Mouse (Mus musculus): Measurements from ENCODE around the gene Rcbtb1. TPM values are rescaled to one million over a fixed set of nuclear protein-coding genes. Genes with fewer than 3 reads are reported as not detected.
A peak's percentile ranks its signal among the peaks of the same experiment; 100 is the strongest.

Rcbtb1 gene
- 113 and 115 TPM in 2 replicates for polyA plus RNA-seq (2016; fragmentation: Nextera tagmentation; extraction: Ambion mirVana)

DNA sequence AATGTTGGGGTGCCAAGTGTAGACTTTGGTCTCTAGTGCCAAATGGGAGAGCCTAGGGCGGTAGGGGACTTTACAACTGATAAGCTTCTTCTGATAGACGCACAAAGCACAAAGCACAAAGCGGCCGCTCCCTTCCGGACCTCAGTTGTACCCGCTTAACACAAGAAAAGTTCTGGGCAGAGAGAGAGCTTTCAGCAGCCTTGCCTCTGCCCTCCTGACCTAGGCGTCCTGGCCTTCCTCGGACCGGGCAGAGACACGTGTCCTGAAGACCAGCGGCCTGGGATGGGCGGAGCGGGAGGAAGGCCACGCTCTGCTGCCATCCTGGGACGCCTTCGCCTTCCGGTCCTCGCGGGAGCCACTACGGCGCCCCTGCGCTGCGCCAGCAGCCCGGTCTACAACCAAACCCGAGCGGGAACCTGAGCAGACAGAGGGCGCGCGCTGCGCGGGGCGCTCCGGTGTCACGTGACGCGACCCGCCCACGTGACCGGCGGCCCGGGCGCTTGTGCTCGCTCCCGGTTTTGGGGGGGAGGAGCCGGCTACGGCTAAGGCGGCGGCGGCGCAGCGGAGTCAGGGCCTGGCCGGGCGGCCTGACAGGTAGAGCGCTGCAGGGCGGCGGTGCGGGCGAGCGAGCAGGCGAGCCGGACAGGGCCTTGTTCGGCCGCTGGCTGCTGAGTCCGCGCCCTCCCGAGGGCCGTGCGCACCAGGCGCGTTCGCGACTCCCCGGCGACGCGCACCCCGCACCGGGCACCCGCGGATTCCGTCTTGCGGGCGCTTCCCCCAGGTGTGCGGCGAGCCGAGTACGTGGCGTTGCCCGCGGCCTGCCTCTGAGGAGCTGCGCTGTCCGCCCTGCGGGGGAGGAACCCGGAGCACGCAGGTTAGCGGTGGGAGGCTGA is at the start of gene Rcbtb1:
Gene Rcbtb1 (plus strand): TSS at position 499 of the 893 bp plus-strand sequence.
- Histone ChIP-seq H3K27ac (peak within 1 kb of the TSS; percentile 98), H3K4me3 (replicated peaks) (peak within 1 kb of the TSS; percentile 82), H3K27me3 (no peaks in the 10 kb centered on the region), H3K9ac (replicated peaks) (peak within 1 kb of the TSS; percentile 96), H3K36me3 (no peaks in the 10 kb centered on the region), H3K9me3 (no peaks in the 10 kb centered on the region), H3K4me2 (peak within 1 kb of the TSS; percentile 71), H3K4me1 (replicated peaks) (peaks cover 32% of the 10 kb centered on the region)
- ATAC-seq (ENCODE audit: insufficient number of reproducible peaks, insufficient read depth, low FRiP score, low TSS enrichment, low read depth): peak; percentile 96
- under 1% methylated on average over 93 of the region's 96 CpGs for WGBS

DNA sequence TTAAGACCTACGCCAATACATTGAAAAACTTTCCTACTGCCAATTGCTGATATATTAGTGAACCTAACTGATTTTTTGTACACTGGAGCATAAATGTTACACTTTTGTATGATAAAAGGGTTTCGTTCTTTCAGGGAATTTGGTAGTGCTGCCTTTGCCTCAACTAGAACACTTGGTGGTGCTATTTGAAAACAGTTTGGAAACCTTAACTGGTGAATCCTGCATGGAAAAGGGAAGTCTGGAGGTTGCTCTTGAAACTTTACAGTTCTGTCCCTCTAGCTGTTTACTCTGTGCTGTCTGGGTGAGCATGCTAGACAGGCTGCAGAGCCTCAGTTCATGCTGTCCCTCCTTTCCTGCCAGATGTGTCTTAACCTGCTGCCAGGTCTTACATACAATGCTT is 45.4 kb upstream of the Rcbtb1 start:
- Histone ChIP-seq H3K36me3 (no peaks in the 10 kb centered on the region), H3K4me2 (no peak overlapping the region), H3K9ac (replicated peaks) (no peak overlapping the region), H3K9me3 (no peaks in the 10 kb centered on the region), H3K4me3 (replicated peaks) (no peak overlapping the region), H3K27me3 (no peaks in the 10 kb centered on the region), H3K4me1 (replicated peaks) (no peaks in the 10 kb centered on the region), H3K27ac (no peak overlapping the region)
- ATAC-seq (ENCODE audit: insufficient number of reproducible peaks, insufficient read depth, low FRiP score, low TSS enrichment, low read depth): no peak
- 81% methylated on average over 2 of the region's 2 CpGs for WGBS

DNA sequence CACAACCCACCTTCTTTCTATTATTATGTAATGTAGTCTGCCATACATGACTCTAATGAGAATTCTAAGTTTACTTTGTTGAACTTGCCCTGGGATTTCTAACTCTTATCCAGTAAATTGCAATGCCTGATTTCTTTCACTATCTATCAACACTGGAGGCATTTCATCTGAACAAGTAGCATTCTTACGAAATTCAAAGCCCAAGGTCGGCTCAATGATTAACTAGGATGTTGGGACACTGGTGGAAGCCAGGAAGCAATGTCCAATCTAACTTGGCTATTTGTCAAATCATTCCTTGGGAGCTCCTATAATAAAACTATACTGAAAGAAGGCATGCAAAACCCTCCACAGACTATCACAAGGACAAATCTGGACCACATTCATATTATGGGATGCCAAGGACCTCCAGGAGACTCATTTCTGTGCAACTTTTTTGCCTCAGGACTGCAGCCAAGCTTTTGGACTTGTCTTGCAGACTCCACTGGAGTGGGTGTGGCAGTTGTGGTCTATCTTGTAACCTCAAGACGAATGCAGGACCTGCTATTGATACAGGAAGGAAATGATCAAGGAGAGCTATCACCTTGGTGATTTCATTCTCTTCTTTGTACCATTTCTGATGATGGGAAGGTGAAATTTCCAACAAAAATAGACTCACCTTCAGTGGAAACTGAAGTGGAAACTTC is 43.9 kb upstream of the Rcbtb1 start:
- H3K36me3 ChIP-seq: no peaks in the 10 kb centered on the region
- no peak overlapping the region for H3K27ac ChIP-seq
- H3K9me3 ChIP-seq: no peaks in the 10 kb centered on the region
- H3K27me3 ChIP-seq: no peaks in the 10 kb centered on the region
- H3K4me1 ChIP-seq (replicated peaks): no peaks in the 10 kb centered on the region
- no peak overlapping the region for H3K4me3 ChIP-seq (replicated peaks)
- no peak for ATAC-seq (ENCODE audit: insufficient number of reproducible peaks, insufficient read depth, low FRiP score, low TSS enrichment, low read depth)
- H3K4me2 ChIP-seq: no peak overlapping the region
- WGBS: 73% methylated on average over 3 of the region's 3 CpGs
- H3K9ac ChIP-seq (replicated peaks): no peak overlapping the region

DNA sequence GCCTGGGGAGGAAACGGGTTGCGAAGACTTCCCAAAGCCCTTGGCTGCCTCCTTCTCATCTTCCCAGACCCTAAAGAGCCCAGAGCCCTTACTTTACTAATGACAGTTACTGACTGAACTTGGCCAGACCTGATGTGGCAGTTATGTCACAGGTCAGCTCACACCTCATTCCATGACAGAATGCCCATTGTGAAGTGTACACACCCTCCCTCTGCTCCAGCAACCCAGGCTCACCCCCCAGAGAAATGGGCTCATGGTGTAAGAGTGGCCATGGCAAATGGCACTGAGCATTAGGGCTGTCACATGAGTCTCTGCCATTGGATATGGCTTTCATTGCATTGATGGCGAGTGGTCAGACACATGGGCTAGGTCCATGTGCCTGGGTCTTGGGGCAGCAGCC is 22.4 kb upstream of the Rcbtb1 start, which contains the start of gene Gm5142:
Gene Gm5142 (minus strand): TSS at position 101 of the 400 bp plus-strand sequence.
- no peak within 1 kb of the TSS for H3K9ac ChIP-seq (replicated peaks)
- no peaks in the 10 kb centered on the region for H3K4me1 ChIP-seq (replicated peaks)
- H3K36me3 ChIP-seq: no peaks in the 10 kb centered on the region
- WGBS: 94% methylated on average over 3 of the region's 3 CpGs
- no peaks in the 10 kb centered on the region for H3K9me3 ChIP-seq
- no peak within 1 kb of the TSS for H3K4me3 ChIP-seq (replicated peaks)
- H3K27ac ChIP-seq: no peak within 1 kb of the TSS
- H3K27me3 ChIP-seq: no peaks in the 10 kb centered on the region
- no peak within 1 kb of the TSS for H3K4me2 ChIP-seq
- ATAC-seq (ENCODE audit: insufficient number of reproducible peaks, insufficient read depth, low FRiP score, low TSS enrichment, low read depth): no peak

DNA sequence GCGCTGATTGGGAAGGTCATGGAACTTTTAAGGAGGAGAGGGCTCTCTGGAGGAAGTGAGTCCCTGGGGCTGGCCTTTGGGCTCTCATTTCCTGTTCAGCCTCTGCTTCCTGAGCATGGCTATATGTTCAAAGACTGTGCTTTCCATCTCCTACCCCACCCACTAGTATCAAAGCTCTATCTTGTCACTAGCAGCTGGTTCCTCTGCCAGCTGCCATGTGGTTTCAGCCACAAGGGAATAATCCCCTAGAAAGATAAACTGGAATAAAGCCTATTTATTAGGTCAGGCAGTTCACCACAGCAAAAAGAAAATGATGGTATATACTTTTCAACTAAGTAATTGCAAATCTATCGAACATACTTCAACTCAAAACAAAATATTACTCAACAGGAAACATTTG is 18.3 kb upstream of the Rcbtb1 start:
- H3K9me3 ChIP-seq: no peaks in the 10 kb centered on the region
- H3K4me3 ChIP-seq (replicated peaks): no peak overlapping the region
- WGBS: 73% methylated on average over 2 of the region's 2 CpGs
- no peak overlapping the region for H3K27ac ChIP-seq
- no peak overlapping the region for H3K4me2 ChIP-seq
- H3K4me1 ChIP-seq (replicated peaks): no peaks in the 10 kb centered on the region
- ATAC-seq (ENCODE audit: insufficient number of reproducible peaks, insufficient read depth, low FRiP score, low TSS enrichment, low read depth): no peak
- no peak overlapping the region for H3K9ac ChIP-seq (replicated peaks)
- no peaks in the 10 kb centered on the region for H3K36me3 ChIP-seq
- H3K27me3 ChIP-seq: no peaks in the 10 kb centered on the region

DNA sequence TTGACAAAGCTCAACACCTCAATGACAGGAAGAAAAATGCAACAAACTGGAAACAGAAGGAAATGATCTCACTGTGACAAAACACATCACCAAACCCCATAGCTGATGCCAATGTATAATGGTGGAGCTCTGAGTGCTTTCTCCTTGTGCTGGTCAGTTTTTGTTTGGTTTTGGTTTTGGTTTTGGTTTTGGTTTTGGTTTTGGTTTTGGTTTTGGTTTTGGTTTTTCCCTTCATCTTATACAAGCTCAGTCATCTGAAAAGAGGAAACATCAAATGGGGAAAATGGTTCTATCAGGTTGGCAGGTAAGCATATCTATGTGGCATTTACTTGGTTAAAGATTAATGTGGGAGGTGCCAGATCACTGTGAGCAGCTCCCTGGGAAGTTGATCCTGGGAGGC is 15.5 kb upstream of the Rcbtb1 start:
- H3K4me2 ChIP-seq: no peak overlapping the region
- no peaks in the 10 kb centered on the region for H3K4me1 ChIP-seq (replicated peaks)
- H3K9me3 ChIP-seq: no peaks in the 10 kb centered on the region
- ATAC-seq (ENCODE audit: insufficient number of reproducible peaks, insufficient read depth, low FRiP score, low TSS enrichment, low read depth): no peak
- no peak overlapping the region for H3K4me3 ChIP-seq (replicated peaks)
- no peak overlapping the region for H3K9ac ChIP-seq (replicated peaks)
- no peaks in the 10 kb centered on the region for H3K27me3 ChIP-seq
- H3K36me3 ChIP-seq: no peaks in the 10 kb centered on the region
- H3K27ac ChIP-seq: no peak overlapping the region

DNA sequence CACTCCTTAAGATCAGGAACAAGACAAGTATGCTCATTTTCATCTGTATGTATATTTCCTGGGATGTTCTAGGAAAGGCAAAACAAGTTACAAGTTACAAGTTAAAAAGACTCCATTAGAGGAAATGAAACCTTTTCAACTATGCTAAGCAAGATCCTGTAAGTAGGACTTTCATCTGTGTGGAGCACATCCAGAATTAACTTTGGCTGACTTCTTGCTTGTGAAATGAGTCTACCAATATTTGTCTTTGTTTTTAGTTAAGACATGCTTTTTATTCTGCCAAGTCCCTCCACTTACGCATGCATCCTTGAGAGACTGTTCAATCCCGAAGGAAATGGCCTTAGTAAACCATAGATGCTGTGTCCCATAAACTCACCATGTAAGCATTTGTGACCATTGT is 14.9 kb upstream of the Rcbtb1 start:
- H3K9ac ChIP-seq (replicated peaks): no peak overlapping the region
- H3K36me3 ChIP-seq: no peaks in the 10 kb centered on the region
- no peaks in the 10 kb centered on the region for H3K27me3 ChIP-seq
- WGBS: 91% methylated on average over 2 of the region's 2 CpGs
- no peaks in the 10 kb centered on the region for H3K4me1 ChIP-seq (replicated peaks)
- no peaks in the 10 kb centered on the region for H3K9me3 ChIP-seq
- no peak overlapping the region for H3K4me3 ChIP-seq (replicated peaks)
- no peak overlapping the region for H3K27ac ChIP-seq
- ATAC-seq (ENCODE audit: insufficient number of reproducible peaks, insufficient read depth, low FRiP score, low TSS enrichment, low read depth): no peak
- no peak overlapping the region for H3K4me2 ChIP-seq

DNA sequence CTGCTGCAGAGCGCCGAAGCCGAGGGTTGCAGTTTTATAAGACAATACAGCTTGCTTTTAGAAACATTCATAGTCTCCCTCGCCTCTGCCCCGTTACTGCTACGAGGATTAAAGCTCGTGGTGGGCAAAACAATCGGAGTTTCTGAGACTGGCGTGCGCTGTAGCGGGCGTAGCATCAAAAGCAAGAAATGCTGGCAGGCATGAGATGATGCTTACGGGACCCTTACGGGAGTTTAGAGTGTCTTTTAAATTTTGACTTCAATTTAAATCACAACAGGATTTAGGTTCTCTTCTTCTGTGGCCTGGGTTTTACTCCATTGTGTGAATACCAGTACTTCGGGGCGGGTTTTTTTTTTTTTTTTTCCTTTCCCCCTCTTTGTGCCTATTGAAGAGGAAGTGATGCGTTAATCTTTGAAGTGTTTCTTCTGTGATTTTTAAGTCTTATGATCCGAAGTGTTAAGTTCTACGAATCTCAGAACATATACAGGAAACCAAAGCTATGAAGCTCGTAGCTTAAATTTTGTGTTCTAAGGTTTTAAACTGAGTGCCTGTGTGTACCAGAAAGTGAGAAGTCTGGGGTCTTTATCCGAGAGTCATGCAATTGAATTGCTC is 701 bp downstream of the Rcbtb1 start:
- WGBS: under 1% methylated on average over 21 of the region's 21 CpGs

DNA sequence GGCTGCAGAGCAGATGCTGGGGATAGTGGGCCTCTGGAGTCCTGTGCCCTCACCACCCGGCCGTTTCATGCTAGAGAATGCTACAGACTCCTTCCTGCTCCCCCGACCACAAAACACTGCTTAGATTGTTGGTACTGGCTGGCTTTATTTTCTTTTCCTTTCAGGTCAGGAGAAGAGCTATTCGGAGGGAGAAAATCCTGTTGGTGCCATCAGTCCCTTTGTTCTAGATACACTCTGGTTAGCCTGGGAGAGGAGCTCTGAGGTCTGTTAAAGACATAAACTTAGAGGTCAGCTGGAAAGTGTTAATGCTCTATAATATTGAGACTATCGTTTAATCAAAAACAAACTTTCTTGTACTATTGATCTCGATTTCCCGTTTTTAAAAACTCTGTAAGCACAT is 4.5 kb downstream of the Rcbtb1 start:
- no peak for ATAC-seq (ENCODE audit: insufficient number of reproducible peaks, insufficient read depth, low FRiP score, low TSS enrichment, low read depth)
- Histone ChIP-seq H3K27ac (peak overlapping the region; percentile 56; the same call in 1 of the 2 replicates), H3K4me1 (replicated peaks) (peaks cover 53% of the 10 kb centered on the region), H3K4me3 (replicated peaks) (no peak overlapping the region), H3K36me3 (peaks cover 11% of the 10 kb centered on the region), H3K9me3 (no peaks in the 10 kb centered on the region), H3K9ac (replicated peaks) (no peak overlapping the region), H3K4me2 (peak overlapping the region; percentile 31; the same call in 1 of the 2 replicates), H3K27me3 (no peaks in the 10 kb centered on the region)
- 35% methylated on average over 7 of the region's 7 CpGs for WGBS

More for the DNA sequence above, 701 bp downstream of the Rcbtb1 start:
- H3K4me3 ChIP-seq (replicated peaks): peak overlapping the region; percentile 82
- peak overlapping the region; percentile 96 for H3K9ac ChIP-seq (replicated peaks)
- H3K27ac ChIP-seq: peak overlapping the region; percentile 98
- ATAC-seq (ENCODE audit: insufficient number of reproducible peaks, insufficient read depth, low FRiP score, low TSS enrichment, low read depth): no peak
- no peaks in the 10 kb centered on the region for H3K36me3 ChIP-seq
- no peaks in the 10 kb centered on the region for H3K27me3 ChIP-seq
- H3K9me3 ChIP-seq: no peaks in the 10 kb centered on the region
- H3K4me2 ChIP-seq: peak overlapping the region; percentile 71
- peaks cover 39% of the 10 kb centered on the region for H3K4me1 ChIP-seq (replicated peaks)

DNA sequence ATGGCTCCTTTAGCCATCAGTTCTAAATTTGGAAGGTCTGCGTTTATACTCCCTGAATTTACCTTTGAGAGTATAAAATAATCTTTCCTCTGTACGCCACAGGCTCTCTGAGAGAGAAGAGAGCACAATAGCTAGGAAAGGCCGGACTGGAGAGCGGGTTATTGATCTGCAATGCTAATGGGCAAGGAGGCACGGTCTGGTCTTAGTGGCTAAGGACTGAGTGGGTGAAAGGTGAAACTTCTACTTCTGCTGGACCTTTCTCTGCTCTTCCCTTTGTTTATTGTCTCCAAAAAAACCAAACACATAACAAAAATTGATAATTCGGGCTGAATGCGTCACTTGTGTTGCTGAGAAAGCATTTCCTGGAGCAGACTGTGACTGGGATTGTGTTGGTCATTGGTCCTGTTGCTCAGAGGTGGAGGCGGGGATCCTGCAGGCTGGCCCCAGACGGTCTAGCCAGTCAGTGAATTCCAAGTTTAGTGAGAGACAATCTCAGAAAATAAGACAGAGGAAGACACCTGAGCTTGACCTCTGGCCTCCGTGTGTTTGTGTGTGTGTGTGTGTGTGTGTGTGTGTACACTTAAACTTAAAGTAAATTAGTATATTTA is 5.1 kb downstream of the Rcbtb1 start:
- no peaks in the 10 kb centered on the region for H3K9me3 ChIP-seq
- peaks cover 53% of the 10 kb centered on the region for H3K4me1 ChIP-seq (replicated peaks)

DNA sequence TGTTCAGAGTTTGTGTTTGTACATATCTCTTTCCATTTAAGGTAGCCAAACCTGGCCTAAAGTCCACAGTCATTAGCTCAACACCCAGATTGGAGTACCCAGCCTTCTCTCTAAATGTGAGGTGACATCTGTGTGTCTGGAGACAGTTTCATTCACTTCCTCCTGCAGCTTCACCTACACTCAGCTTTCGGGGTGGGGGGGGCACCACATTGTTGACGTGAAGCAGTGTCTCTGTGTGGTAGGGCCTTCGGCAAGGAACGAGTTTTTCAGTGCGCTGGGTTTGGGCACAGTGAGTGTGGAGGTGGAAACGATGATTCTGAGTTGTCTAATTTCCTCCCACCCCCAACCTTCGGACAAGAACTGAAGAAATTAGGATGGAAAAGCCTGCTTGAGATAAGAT is 8.0 kb downstream of the Rcbtb1 start:
- H3K4me1 ChIP-seq (replicated peaks): peaks cover 39% of the 10 kb centered on the region
- ATAC-seq (ENCODE audit: insufficient number of reproducible peaks, insufficient read depth, low FRiP score, low TSS enrichment, low read depth): no peak
- H3K4me3 ChIP-seq (replicated peaks): no peak overlapping the region
- H3K27me3 ChIP-seq: no peaks in the 10 kb centered on the region
- H3K4me2 ChIP-seq: no peak overlapping the region
- WGBS: 92% methylated on average over 7 of the region's 7 CpGs
- H3K9me3 ChIP-seq: no peaks in the 10 kb centered on the region
- no peak overlapping the region for H3K27ac ChIP-seq
- peaks cover 41% of the 10 kb centered on the region for H3K36me3 ChIP-seq
- no peak overlapping the region for H3K9ac ChIP-seq (replicated peaks)

More for the DNA sequence above, 5.1 kb downstream of the Rcbtb1 start:
- Histone ChIP-seq H3K27me3 (no peaks in the 10 kb centered on the region), H3K27ac (no peak overlapping the region), H3K36me3 (peaks cover 17% of the 10 kb centered on the region), H3K4me2 (no peak overlapping the region), H3K9ac (replicated peaks) (no peak overlapping the region), H3K4me3 (replicated peaks) (no peak overlapping the region)
- WGBS: 68% methylated on average over 10 of the region's 10 CpGs
- no peak for ATAC-seq (ENCODE audit: insufficient number of reproducible peaks, insufficient read depth, low FRiP score, low TSS enrichment, low read depth)
